Mouse (Mus musculus) frontal cortex, adult 2 months (tissue): ENCODE measurements at regions not wholly inside any gene's neighbourhood (a gene's known extent, or its start where the extent isn't known, plus 50 kb on each side); places are given as distances from the start of the nearest gene placed in this dataset.
A peak's percentile ranks its signal among the peaks of the same experiment; 100 is the strongest.
"Not testable (repeated sequence)": the region's sequence is repeated elsewhere in the genome, so short reads cannot be mapped to it uniquely, and the experiment has no call there.

Experiments
- DNase-seq, 2 experiments: peaks; one replicate each; pipeline ENCODE4 v3.0.0; 2022; ENCODE audit warnings: low spot score in 1 of 2; ENCODE audit errors: extremely low spot score in 1 of 2

GRCm38 (mm10) chr15:41920270-41920669 is 1786.1 kb downstream of the 9330182O14Rik start:
- no peak for DNase-seq

- no peak for DNase-seq
These were observed 1802.5 kb downstream of the 9330182O14Rik start for GRCm38 (mm10) chr15:41936697-41937096.

GRCm38 (mm10) chr15:41945226-41945625 is 1811.1 kb downstream of the 9330182O14Rik start:
- no peak for DNase-seq

- DNase-seq = no peak
These were observed 1813.7 kb downstream of the 9330182O14Rik start for GRCm38 (mm10) chr15:41947888-41948287.

GRCm38 (mm10) chr15:41948347-41949093 is 1814.4 kb downstream of the 9330182O14Rik start:
- DNase-seq = peak in 1 of 2 experiments; percentile 18

GRCm38 (mm10) chr15:41949094-41949461 is 1814.9 kb downstream of the 9330182O14Rik start:
- no peak for DNase-seq

GRCm38 (mm10) chr15:41951276-41951675 is 1817.1 kb downstream of the 9330182O14Rik start:
- peak in 1 of 2 experiments; percentile 62 for DNase-seq

GRCm38 (mm10) chr15:41960597-41960996 is 1826.4 kb downstream of the 9330182O14Rik start:
- no peak for DNase-seq

GRCm38 (mm10) chr15:41970877-41971276 is 1836.7 kb downstream of the 9330182O14Rik start:
- no peak for DNase-seq

GRCm38 (mm10) chr15:41973263-41973662 is 1839.1 kb downstream of the 9330182O14Rik start:
- peak; percentile 75 to 97 for DNase-seq

- no peak for DNase-seq
These were observed 1843.0 kb downstream of the 9330182O14Rik start for GRCm38 (mm10) chr15:41977196-41977595.

GRCm38 (mm10) chr15:41977649-41978231 is 1843.6 kb downstream of the 9330182O14Rik start:
- no peak for DNase-seq

GRCm38 (mm10) chr15:41983261-41983660 is 1849.1 kb downstream of the 9330182O14Rik start:
- DNase-seq = no peak

- DNase-seq = no peak
These were observed 1850.1 kb downstream of the 9330182O14Rik start for GRCm38 (mm10) chr15:41984267-41984666.

GRCm38 (mm10) chr15:41986264-41986663 is 1852.1 kb downstream of the 9330182O14Rik start:
- no peak for DNase-seq

GRCm38 (mm10) chr15:41989065-41989464 is 1854.9 kb downstream of the 9330182O14Rik start:
- no peak for DNase-seq

- DNase-seq = no peak
These were observed 1857.7 kb downstream of the 9330182O14Rik start for GRCm38 (mm10) chr15:41991816-41992215.

- not testable (repeated sequence) for DNase-seq
These were observed 1898.1 kb downstream of the 9330182O14Rik start for GRCm38 (mm10) chr15:42032286-42032685.

GRCm38 (mm10) chr15:42047088-42047976 is 1913.2 kb downstream of the 9330182O14Rik start:
- no peak for DNase-seq

- peak in 1 of 2 experiments; percentile 3 for DNase-seq
These were observed 1922.6 kb downstream of the 9330182O14Rik start for GRCm38 (mm10) chr15:42056772-42057171.

GRCm38 (mm10) chr15:42068207-42068831 is 1934.2 kb downstream of the 9330182O14Rik start:
- DNase-seq = no peak
